Mouse (Mus musculus) heart, adult 9 months (tissue): ENCODE data around the gene Ffar4.

Experiments used
- DNase-seq, 2 experiments: peaks; one replicate each; pipeline ENCODE4 v3.0.0; 2022; ENCODE audit warnings: low spot score in 2 of 2

Gene Ffar4

DNA sequence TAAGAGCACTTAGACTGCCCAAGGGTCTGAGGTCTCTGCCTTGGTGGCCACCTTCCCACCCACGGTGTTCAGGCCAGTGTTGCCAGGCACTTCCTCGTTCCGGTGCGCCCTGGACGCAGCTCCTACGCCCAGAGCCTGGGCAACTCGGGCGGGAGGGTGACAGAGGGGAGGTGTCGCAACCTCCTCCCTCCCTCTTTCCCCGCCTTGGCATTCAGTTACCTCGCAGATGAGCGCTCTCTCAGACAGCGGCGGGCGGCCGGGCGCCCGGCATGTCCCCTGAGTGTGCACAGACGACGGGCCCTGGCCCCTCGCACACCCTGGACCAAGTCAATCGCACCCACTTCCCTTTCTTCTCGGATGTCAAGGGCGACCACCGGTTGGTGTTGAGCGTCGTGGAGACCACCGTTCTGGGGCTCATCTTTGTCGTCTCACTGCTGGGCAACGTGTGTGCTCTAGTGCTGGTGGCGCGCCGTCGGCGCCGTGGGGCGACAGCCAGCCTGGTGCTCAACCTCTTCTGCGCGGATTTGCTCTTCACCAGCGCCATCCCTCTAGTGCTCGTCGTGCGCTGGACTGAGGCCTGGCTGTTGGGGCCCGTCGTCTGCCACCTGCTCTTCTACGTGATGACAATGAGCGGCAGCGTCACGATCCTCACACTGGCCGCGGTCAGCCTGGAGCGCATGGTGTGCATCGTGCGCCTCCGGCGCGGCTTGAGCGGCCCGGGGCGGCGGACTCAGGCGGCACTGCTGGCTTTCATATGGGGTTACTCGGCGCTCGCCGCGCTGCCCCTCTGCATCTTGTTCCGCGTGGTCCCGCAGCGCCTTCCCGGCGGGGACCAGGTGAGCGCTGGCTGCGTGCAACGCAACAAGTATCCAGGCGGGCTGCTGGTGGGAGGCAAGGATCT, at the start of gene Ffar4:
Ffar4 (plus strand) TSS at position 214 of the 901 bp plus-strand sequence.
- no peak for DNase-seq

DNA sequence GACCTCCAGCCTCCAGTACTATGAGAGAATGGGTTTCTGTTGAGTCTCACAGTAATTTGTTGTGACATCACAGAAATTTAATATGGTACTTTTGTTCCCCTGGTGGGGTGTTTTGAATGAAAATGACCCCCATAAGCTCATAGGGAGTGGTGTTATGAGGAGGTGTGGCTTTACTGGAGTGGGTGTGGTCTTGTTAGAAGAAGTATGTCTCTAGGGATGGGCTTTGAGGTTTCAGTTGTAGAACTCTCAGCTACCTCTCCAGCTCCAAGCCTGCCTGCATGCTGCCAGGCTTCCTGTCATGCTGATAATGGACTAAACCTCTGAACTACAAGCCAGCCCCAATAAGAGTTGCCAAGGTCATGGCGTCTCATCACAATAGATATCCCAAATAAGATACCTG, 47.2 kb upstream of the Ffar4 start:
- DNase-seq, result no peak

DNA sequence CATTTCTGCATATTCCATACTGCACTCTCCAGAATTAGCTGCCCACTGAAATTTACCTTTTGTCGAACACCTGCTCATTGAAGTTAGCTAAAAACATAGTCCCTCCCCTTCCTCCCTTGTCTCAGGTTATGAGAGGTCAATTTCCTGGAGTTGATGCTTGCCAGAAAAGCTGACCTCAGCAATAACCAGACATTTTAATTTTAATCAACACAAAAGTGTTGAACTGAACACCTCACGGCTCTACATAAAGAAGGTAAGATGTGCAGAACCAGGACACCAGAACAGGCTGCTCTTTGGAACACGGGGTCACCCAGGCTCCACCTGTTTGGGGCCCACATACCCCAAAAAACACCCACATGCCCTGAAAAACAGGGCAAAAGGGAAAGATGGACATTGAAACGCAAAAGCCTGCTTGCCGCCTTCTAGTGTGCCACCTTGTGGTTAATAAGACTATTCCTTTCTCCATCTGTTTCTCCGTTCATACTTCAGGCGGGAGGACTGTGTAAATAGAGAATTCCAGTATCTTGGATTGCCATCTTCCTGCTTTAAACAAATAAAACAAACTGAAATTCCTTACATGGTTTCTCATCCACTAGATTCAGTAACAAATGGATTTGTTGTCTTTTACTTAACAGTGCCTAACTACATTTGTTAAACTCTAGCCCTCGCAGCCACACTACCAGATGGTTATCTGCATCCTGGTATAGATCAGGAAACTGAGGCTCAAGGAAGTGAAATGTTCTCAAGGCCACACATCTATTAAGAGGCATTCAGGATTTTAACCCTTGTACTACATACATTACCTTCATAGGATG, 43.4 kb upstream of the Ffar4 start:
- no peak for DNase-seq

GRCm38 (mm10) chr19:38054149-38054719, 42.6 kb upstream of the Ffar4 start:
- DNase-seq, result peak; percentile 75 to 82

- peak; percentile 90 to 95 for DNase-seq
These were observed 42.1 kb upstream of the Ffar4 start, which contains the start of gene Cep55 for GRCm38 (mm10) chr19:38054720-38055192. TSS of gene Cep55 (plus strand) at chr19:38055011.

- no peak for DNase-seq
These were observed 41.1 kb upstream of the Ffar4 start for GRCm38 (mm10) chr19:38055798-38056197.

GRCm38 (mm10) chr19:38056276-38056675, 40.6 kb upstream of the Ffar4 start:
- DNase-seq, result no peak

- no peak for DNase-seq
These were observed 39.9 kb upstream of the Ffar4 start for GRCm38 (mm10) chr19:38056931-38057330.

- DNase-seq, result no peak
These were observed 33.7 kb upstream of the Ffar4 start for GRCm38 (mm10) chr19:38063201-38063600.

DNA sequence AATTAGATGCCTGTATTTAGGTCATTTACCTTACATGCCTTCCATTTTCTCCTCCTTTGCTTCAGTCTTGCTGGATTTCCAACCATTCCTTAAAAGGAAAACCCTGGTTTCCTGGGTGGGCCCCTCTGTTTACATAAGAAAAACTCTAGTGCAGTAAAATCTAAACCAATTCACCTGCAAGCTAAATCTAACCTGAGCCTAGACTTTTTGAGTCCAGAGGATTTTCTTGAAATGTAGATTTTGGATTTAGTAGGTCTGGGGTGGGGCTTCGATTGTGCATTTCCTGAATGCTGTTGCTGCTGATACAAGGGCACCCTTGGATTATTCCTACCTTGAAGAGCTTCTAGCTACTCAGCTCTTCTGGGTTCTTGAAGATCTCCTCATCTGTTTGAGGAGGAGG, 32.8 kb upstream of the Ffar4 start:
- DNase-seq, result no peak

- DNase-seq, result no peak
These were observed 23.6 kb upstream of the Ffar4 start for GRCm38 (mm10) chr19:38073226-38073625.

GRCm38 (mm10) chr19:38075051-38075450, 21.8 kb upstream of the Ffar4 start:
- no peak for DNase-seq

DNA sequence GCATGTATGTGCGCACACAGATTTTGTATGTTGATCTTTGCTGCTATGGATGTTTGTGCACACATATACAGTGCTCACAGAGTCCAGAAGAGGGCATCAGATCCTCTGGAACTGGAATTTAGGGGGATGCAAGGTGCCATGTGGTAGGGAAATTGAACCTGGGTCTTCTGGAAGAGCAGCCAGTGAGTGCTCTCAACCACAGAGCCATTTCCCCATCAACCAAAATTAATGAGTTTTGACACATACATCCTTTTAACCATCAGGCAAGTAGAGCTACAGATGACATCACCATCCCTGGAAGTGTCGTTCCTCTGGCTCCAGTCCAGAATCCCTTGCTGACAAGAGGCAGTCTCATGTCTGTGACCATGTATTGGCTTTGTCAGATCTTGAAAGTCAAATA, 20.6 kb upstream of the Ffar4 start:
- no peak for DNase-seq

GRCm38 (mm10) chr19:38077851-38078540, 18.9 kb upstream of the Ffar4 start:
- DNase-seq, result no peak

- no peak for DNase-seq
These were observed 15.5 kb upstream of the Ffar4 start for GRCm38 (mm10) chr19:38081361-38081760.

- DNase-seq, result no peak
These were observed 13.8 kb upstream of the Ffar4 start for GRCm38 (mm10) chr19:38082931-38083525.

- DNase-seq, result no peak
These were observed 11.0 kb upstream of the Ffar4 start for GRCm38 (mm10) chr19:38085841-38086240.

GRCm38 (mm10) chr19:38086948-38087551, 9.8 kb upstream of the Ffar4 start:
- peak; percentile 3 to 5 for DNase-seq

DNA sequence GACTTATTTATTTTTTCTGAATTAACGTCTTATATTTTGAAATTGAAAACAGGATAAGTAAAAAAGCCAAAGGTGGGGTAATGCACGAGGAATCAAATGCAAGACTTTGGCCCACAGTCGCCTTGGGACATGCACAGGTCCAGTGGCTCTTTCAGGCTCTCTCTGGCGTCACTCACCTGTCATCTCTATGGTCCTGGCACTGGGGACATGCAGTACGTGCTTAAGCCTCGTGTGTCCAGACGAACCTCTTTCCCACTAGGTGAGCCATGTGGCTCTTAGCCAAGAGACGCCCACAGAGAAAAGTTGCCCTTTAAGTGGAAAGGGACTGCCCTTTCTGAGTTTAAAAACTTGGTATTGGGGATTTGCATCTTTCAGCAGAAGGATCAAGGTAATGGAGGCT, 7.5 kb upstream of the Ffar4 start:
- no peak for DNase-seq

DNA sequence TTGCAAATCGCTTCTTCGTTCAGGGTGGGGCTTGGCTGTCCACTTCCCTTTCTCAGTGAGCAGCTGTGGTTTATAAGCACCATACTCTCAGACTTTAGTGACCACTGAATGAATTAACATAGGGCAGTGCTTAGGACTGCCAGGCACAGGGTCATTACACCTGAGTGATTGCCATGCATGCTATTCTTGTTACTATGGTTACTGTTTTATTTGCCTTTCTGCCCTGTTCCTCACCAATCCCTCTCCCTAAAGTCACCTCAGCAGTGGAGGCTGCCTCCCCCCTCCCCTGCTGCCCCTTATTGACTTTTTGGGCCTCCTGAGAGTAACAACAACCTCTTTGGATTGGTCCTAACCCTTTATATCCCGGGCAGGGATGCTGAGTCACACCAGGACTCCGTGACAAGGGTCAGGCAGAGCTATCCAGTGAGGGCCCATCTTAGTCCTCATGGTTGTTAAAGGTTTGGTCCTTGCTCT, 5.3 kb upstream of the Ffar4 start:
- no peak for DNase-seq

- no peak for DNase-seq
These were observed 640 bp upstream of the Ffar4 start for GRCm38 (mm10) chr19:38096231-38096630.
